Mouse (Mus musculus): ENCODE results near the gene Olfr1336. TPM values are rescaled to one million over a fixed set of nuclear protein-coding genes. Genes with fewer than 3 reads are reported as not detected.
A peak's percentile ranks its signal among the peaks of the same experiment; 100 is the strongest.

Olfr1336 gene
- total RNA-seq (2012; rRNA removed), result not detected in 2 replicates

DNA sequence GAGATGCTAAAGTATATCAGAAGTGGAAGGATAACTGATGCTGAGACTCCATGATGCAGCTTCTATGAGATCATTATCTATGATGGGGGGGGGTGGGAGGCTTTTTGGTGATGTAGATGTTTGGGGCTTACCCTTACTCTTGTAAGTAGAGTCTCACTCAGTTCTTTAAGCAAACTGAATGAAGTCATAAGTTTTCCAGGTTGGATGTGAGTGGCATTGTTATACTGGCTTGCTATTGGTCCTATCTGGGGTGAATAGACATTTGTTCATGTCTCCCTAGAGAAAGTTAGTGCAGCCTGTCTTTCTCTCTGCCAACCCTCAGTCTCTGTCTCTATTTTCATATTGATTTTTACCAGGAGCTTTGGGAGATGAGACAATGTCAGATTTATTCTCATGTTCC lies at the start of gene Olfr1336:
Gene Olfr1336 (plus strand): TSS at position 301 of the 400 bp plus-strand sequence.
- no peak for DNase-seq (ENCODE audit: low read depth, low spot score)
- H3K36me3 ChIP-seq (ENCODE audit: control insufficient read depth, insufficient read depth, low read length, poor library complexity, severe bottlenecking), result no peaks in the 10 kb centered on the region
- no peak within 1 kb of the TSS for H3K4me3 ChIP-seq (ENCODE audit: insufficient read depth in 1 of 2, low read depth in 1 of 2, low read length in 2 of 2, poor library complexity in 1 of 2, severe bottlenecking in 1 of 2)
- in situ Hi-C loops (cut with MboI; ENCODE audit: low sequenced_read_pairs in 2 of 2, unreplicated experiment in 2 of 2), result loop anchor here in 1 of 2 experiments (25.0 kb wide), 1 partner anchor 181 kb away; no protein-coding TSS in a partner anchor
- TF ChIP-seq MAFK (IDR thresholded peaks at IDR 0.05; ENCODE audit: insufficient read depth, low read depth, low read length) (no peak), CHD2 (IDR thresholded peaks at IDR 0.05; ENCODE audit: low read depth, low read length) (no peak)
- no peaks in the 10 kb centered on the region for H3K9me3 ChIP-seq (ENCODE audit: control insufficient read depth, insufficient read depth, low read depth, low read length)
- H3K9ac ChIP-seq (ENCODE audit: insufficient read depth, low read depth, low read length, poor library complexity, severe bottlenecking), result no peak within 1 kb of the TSS
- H3K27ac ChIP-seq (ENCODE audit: insufficient read depth, low read depth, low read length, poor library complexity, severe bottlenecking), result no peak within 1 kb of the TSS
- H3K4me1 ChIP-seq (ENCODE audit: control insufficient read depth in 2 of 2, insufficient read depth in 2 of 2, low read length in 2 of 2, poor library complexity in 1 of 2), result no peaks in the 10 kb centered on the region

DNA sequence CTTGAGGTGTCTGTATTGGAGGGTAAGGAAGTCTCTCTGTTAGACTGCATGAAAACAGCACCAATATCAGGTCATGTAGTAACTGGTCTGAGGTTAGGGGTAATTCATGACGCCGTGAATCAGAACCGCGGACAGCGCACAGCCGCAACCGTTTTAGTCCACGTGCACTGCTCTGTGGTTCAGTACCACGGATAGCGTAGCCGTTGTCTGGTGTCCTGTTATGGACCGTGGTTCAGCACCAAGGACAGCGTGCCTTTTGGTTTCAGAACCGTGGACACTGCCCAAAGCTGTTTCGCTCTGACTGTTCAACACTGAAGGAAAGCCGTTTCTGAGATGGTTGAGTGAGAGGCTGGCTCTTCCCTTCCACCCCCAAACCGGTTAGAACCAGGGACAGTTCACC lies 45.9 kb upstream of the Olfr1336 start, which contains the start of gene Gm20715:
Gene Gm20715 (plus strand): TSS at position 235 of the 400 bp plus-strand sequence.
- Histone ChIP-seq H3K4me3 (ENCODE audit: insufficient read depth in 1 of 2, low read depth in 1 of 2, low read length in 2 of 2, poor library complexity in 1 of 2, severe bottlenecking in 1 of 2) (no peak within 1 kb of the TSS), H3K4me1 (ENCODE audit: control insufficient read depth in 2 of 2, insufficient read depth in 2 of 2, low read length in 2 of 2, poor library complexity in 1 of 2) (no peaks in the 10 kb centered on the region), H3K27ac (ENCODE audit: insufficient read depth, low read depth, low read length, poor library complexity, severe bottlenecking) (no peak within 1 kb of the TSS), H3K36me3 (ENCODE audit: control insufficient read depth, insufficient read depth, low read length, poor library complexity, severe bottlenecking) (no peaks in the 10 kb centered on the region), H3K9me3 (ENCODE audit: control insufficient read depth, insufficient read depth, low read depth, low read length) (no peaks in the 10 kb centered on the region), H3K9ac (ENCODE audit: insufficient read depth, low read depth, low read length, poor library complexity, severe bottlenecking) (no peak within 1 kb of the TSS)
- DNase-seq (ENCODE audit: low read depth, low spot score), result peak; percentile 100
- TF ChIP-seq HCFC1 (IDR thresholded peaks at IDR 0.05; ENCODE audit: borderline replicate concordance, insufficient read depth, low read length) (peak; percentile 79; the same call in 1 of the 2 replicates), CHD2 (IDR thresholded peaks at IDR 0.05; ENCODE audit: low read depth, low read length) (peak; percentile 58; the same call in 1 of the 2 replicates), MAFK (IDR thresholded peaks at IDR 0.05; ENCODE audit: insufficient read depth, low read depth, low read length) (no peak), ZC3H11A (IDR thresholded peaks at IDR 0.05; ENCODE audit: borderline replicate concordance, low read depth, low read length) (no peak), ZNF384 (IDR thresholded peaks at IDR 0.05; ENCODE audit: low read depth, low read length) (peak; percentile 15; the same call in 1 of the 2 replicates)
- in situ Hi-C loops (cut with MboI; ENCODE audit: low sequenced_read_pairs in 2 of 2, unreplicated experiment in 2 of 2), result no loop called here

GRCm38 (mm10) chr7:6414626-6415441 lies 41.1 kb upstream of the Olfr1336 start:
- no peak for DNase-seq (ENCODE audit: low read depth, low spot score)
- in situ Hi-C loops (cut with MboI; ENCODE audit: low sequenced_read_pairs in 2 of 2, unreplicated experiment in 2 of 2), result no loop called here
- Histone ChIP-seq H3K9ac (ENCODE audit: insufficient read depth, low read depth, low read length, poor library complexity, severe bottlenecking) (no peak overlapping the region), H3K27ac (ENCODE audit: insufficient read depth, low read depth, low read length, poor library complexity, severe bottlenecking) (no peak overlapping the region), H3K4me1 (ENCODE audit: control insufficient read depth in 2 of 2, insufficient read depth in 2 of 2, low read length in 2 of 2, poor library complexity in 1 of 2) (peaks cover 0 to 3% of the 10 kb centered on the region in 2 experiments; a peak in 1 of 4 replicates), H3K9me3 (ENCODE audit: control insufficient read depth, insufficient read depth, low read depth, low read length) (no peaks in the 10 kb centered on the region), H3K36me3 (ENCODE audit: control insufficient read depth, insufficient read depth, low read length, poor library complexity, severe bottlenecking) (no peaks in the 10 kb centered on the region), H3K4me3 (ENCODE audit: insufficient read depth in 1 of 2, low read depth in 1 of 2, low read length in 2 of 2, poor library complexity in 1 of 2, severe bottlenecking in 1 of 2) (peak overlapping the region in 1 of 2 experiments; percentile 6; a peak in 2 of 4 replicates)
- no peak for TF ChIP-seq ZNF384 (IDR thresholded peaks at IDR 0.05; ENCODE audit: low read depth, low read length)
- TF ChIP-seq MAFK (IDR thresholded peaks at IDR 0.05; ENCODE audit: insufficient read depth, low read depth, low read length), result no peak
- TF ChIP-seq ZC3H11A (IDR thresholded peaks at IDR 0.05; ENCODE audit: borderline replicate concordance, low read depth, low read length), result no peak
- no peak for TF ChIP-seq CHD2 (IDR thresholded peaks at IDR 0.05; ENCODE audit: low read depth, low read length)
- TF ChIP-seq HCFC1 (IDR thresholded peaks at IDR 0.05; ENCODE audit: borderline replicate concordance, insufficient read depth, low read length), result no peak

DNA sequence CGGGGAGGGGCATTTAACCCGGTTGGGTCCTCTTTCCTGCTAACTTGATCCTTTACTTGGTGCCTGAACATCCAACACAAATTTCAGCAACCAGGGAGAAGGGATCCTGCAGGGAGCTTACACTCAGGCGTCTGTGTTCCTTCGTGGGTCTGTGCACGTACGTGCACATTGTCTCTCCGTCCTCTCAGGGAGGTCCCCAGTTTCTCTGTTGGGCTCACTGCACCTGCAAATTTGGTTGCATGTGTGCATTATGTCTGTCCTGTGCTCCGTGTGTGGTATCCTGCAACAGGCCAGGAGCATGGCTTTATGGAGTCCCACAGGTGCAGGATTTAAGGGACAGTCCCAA lies 40.6 kb upstream of the Olfr1336 start:
- Histone ChIP-seq H3K4me3 (ENCODE audit: insufficient read depth in 1 of 2, low read depth in 1 of 2, low read length in 2 of 2, poor library complexity in 1 of 2, severe bottlenecking in 1 of 2) (peak overlapping the region in 1 of 2 experiments; percentile 6; a peak in 2 of 4 replicates), H3K9ac (ENCODE audit: insufficient read depth, low read depth, low read length, poor library complexity, severe bottlenecking) (no peak overlapping the region), H3K27ac (ENCODE audit: insufficient read depth, low read depth, low read length, poor library complexity, severe bottlenecking) (no peak overlapping the region), H3K36me3 (ENCODE audit: control insufficient read depth, insufficient read depth, low read length, poor library complexity, severe bottlenecking) (no peaks in the 10 kb centered on the region), H3K9me3 (ENCODE audit: control insufficient read depth, insufficient read depth, low read depth, low read length) (no peaks in the 10 kb centered on the region), H3K4me1 (ENCODE audit: control insufficient read depth in 2 of 2, insufficient read depth in 2 of 2, low read length in 2 of 2, poor library complexity in 1 of 2) (peaks cover 0 to 3% of the 10 kb centered on the region in 2 experiments; a peak in 1 of 4 replicates)
- in situ Hi-C loops (cut with MboI; ENCODE audit: low sequenced_read_pairs in 2 of 2, unreplicated experiment in 2 of 2), result no loop called here
- no peak for TF ChIP-seq HCFC1 (IDR thresholded peaks at IDR 0.05; ENCODE audit: borderline replicate concordance, insufficient read depth, low read length)
- no peak for TF ChIP-seq CHD2 (IDR thresholded peaks at IDR 0.05; ENCODE audit: low read depth, low read length)
- DNase-seq (ENCODE audit: low read depth, low spot score), result no peak

Data from ES-E14 (cell line).